Mouse (Mus musculus): Measurements from ENCODE around the gene Hspb7.

DNA sequence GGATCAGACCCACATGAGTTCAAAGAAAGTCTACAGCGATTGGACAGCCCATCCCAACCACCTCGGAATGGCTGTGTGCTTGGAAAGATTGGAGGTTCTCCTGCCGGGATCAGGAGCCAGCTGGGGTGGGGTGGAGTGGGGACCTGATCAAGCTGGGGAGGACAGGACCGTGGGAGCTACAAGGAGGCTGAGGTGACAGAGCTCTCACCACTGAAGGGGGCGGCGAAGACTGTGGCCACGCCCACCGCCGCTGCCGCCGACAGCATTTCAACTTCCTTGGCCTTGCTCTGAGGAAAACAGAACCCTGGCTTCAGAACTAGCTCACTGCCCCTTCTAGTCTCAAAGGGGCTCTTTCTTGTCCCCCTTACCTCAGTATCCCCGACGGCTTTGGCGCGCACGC, 25.8 kb upstream of the Hspb7 start:
- no peak for TF ChIP-seq CTCF (IDR thresholded peaks at IDR 0.05; ENCODE audit: low read depth, low read length)
- TF ChIP-seq POLR2A (IDR thresholded peaks at IDR 0.05; ENCODE audit: extremely low read depth, insufficient read depth, low read length), result no peak
